Mouse (Mus musculus) CD8-positive naive resting alpha-beta T cell, adult 2 months (primary cell): Measurements from ENCODE around the gene Unc13c.

ENCODE experiments used
- DNase-seq, 2 experiments: peaks; one replicate each; pipeline ENCODE4 v3.0.0; 2022; ENCODE audit warnings: low read depth in 2 of 2, low spot score in 2 of 2

Gene Unc13c

DNA sequence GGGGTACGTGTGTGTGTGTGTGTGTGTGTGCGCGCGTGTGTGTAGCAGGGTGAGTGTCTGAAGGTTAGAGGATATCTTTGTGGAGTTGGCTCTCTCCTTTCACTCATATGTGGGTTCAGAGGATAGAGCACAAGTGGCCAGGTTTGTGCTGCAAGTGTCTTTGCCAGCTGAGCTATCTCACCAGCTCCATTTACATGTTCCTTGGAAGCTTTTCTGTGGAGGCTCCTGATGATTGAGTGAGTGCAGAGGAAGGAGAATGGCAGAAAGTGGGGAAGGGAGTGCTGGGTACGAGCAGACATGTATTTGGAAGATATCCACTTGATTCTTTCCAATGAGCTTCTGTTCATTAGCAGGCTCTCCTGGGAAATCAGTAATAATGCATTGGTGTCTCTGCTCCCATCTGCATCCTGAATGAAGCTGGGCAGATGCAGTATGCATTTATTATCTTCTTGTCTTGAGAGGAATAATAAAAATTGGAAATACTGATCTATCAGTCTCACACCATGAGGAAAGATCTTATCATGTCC, 86.3 kb downstream of the Unc13c start:
- no peak for DNase-seq

DNA sequence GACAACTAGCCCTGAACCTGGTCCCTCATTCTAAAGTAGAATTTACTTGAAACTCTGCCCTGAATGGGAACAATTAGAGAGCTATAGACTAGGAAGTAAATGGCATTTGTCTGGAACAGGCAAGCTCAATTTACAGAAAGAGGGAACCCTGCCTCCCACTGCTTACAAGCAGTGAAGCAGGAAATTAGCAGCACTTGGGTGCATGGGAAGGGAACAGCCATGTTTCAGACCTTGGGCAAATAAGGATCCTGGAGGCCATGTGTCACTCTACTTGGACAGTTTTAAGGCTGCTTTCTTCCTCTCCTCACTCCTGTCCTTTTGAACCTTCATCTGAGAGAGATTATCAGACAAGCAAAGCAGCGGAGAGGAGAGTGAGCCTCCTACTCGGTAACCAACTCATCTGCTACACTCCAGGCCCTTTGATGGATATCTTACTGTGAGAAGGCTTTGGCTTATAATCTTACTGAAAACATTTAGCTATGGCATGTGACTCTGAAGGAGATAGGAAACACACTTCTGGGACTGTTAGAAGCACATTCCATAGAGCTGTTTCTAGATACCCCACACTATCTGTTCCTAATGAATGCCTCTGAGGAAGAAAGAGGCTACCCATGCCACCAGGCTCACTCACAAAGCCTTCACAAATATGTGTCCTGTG, 101.2 kb downstream of the Unc13c start:
- DNase-seq = no peak

DNA sequence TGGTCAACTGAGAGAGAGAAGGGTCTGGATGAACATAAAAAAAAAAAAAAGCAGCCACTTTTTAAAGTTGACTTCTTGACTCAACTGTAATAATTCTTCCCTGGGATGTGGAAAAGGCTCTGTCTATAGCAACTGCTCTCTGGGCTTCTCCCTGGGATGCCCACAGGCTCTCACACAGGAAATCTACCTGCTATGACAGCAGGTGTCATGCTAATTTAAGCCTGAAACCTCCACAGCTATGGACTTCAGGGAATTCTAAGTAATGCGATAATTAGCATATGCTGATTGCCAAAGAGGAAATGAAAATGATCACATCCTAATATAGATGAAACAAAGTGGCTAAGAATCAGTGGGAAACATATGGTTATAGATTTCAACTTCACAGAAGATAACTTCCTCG, 102.1 kb downstream of the Unc13c start:
- no peak for DNase-seq

DNA sequence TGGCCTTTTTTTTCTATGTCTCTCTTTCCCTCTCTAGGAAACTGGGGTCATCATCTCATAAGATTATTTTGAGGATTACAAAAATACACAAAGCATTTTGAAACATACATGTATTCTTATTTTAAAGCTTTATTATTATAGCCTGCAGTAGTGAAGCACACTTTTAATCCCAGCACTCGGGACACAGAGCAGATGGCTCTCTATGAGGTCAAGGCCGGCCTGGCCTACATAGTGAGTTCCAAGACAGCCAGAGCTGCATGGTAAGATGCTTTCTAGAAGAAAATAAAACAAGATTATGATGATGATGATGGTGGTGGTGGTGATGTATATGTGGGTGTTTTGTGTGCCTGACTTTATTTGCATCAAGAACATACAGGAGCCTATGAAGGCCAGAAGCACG, 109.3 kb downstream of the Unc13c start:
- DNase-seq = no peak

DNA sequence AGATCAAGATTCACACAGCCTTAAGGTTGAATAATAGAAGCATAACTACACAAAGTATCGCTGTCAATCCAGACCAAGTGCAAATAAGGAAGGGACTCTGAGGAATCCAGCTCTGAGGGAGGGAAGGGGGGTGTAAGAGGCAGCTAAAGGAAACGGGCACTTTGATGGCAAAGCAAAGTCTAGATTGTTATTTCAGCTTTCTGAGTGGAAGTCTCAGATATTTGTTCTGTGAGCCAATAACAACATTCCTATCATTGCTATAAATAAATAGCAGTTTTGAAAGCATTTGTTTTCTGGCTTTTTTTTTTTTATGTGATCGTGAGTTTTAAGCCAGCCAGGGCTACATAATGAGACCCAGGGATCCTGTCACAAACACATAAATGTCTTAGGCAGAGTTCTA, 114.5 kb downstream of the Unc13c start:
- DNase-seq = no peak

DNA sequence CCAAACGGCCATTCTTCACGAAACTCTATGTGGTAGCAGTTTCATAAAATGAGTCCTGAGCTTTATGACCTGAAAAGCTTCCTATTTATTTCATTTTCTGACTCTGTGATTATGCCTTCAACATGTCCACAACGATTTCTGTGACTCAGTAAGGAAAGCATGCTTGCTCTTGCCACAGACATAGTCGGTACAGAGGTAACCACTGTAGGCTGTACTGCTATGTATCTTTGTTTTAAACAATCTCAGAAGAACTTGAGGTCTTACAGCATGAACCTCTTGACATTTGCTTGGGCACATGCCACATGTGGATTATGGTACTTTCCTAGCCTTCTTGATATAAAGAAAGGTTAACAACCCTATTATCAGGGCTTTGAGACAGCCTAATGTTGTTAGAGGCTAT, 162.1 kb downstream of the Unc13c start:
- DNase-seq = no peak

DNA sequence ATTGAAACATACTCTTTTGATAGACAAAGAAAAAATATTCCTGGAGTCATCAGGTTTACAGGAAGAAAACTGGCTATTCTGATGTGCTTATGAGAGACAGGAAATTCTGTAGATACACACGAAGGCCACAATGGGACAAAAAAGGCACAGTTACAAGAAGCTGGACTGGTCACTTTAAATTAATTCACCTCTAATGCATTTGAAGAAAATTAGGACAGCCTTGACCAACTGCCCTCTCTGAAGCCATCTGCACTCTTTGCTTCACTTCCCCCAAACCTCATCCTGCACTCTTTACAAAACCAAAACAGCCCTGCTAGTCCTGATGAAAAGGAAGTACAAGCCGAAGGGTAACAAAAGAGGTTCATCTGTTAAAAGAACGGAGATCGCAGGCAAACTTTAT, 194.2 kb downstream of the Unc13c start:
- DNase-seq = no peak

DNA sequence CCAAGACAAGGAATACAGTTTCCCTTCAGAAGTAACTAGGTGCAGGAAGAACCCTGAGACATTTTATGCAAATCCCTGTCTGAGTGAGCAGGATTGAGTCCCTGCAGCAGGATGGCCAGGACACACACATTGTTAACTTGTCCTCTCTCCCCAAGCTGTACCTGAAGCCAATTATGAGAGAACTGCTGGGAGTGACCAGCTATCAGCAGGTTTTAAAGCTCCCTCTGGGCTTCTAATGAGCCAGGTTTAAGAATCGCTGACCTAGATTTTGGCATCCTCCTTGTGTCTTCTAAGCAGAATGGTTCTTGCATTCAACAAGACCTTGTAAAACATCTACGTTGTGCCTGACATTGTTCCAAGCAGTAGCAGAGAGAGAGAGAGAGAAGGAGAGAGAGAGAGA, 213.6 kb downstream of the Unc13c start:
- no peak for DNase-seq

DNA sequence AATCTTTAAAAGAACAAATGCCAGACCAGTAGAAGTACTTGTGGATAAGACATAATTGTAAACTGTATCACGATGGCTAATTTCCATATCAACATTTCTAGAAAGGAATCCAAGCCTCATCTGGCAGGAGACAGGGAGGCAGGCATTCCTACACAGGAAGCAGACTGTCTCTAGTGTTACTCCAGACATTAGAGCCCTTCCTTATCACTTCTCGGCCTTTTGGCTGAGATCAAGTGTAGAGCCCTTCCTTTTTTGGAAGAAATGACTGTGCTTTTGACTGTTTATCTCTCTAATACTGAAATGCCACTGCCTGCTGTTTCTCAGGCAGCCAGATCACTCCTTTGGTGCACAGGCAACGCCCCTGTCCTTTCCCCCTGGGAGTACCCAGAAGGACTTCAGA, 215.3 kb downstream of the Unc13c start:
- DNase-seq = no peak

DNA sequence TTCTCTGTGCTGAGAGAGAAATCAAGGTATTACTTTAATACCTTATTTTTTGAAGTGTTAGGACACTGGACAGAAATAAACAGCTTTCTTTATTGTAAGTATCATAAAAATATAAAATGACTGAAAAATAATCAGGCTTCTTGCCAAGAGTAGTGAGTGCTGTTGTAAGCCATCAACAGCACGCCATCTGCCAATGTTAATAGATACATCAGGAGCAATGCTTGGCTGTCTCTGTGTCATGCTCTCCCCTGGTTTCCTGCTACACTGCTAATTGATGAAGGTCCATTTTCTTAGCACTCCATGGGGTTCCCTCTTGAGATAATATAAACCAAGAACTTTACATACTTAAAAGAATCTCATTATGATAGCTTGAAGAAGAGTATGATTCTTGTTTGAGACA, 217.4 kb downstream of the Unc13c start:
- DNase-seq = no peak

DNA sequence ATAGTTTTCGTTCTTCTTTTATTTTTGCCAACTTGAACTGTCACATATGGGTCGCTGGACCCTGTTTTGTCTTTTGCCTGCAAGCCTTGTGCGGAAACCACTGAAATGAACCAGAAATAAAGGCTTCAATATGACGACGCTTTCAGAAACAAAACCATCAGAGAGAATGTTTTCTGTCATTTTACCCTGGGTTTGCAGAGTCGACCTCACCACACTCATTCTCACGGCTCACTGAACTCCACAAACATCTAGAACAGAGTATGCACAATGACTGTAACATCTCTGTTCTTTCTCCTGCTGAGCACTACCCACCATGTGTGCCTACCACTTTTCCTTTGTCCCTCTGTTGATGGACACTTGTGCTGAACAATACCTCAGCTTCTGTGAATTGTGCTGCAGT, 234.3 kb downstream of the Unc13c start:
- no peak for DNase-seq

DNA sequence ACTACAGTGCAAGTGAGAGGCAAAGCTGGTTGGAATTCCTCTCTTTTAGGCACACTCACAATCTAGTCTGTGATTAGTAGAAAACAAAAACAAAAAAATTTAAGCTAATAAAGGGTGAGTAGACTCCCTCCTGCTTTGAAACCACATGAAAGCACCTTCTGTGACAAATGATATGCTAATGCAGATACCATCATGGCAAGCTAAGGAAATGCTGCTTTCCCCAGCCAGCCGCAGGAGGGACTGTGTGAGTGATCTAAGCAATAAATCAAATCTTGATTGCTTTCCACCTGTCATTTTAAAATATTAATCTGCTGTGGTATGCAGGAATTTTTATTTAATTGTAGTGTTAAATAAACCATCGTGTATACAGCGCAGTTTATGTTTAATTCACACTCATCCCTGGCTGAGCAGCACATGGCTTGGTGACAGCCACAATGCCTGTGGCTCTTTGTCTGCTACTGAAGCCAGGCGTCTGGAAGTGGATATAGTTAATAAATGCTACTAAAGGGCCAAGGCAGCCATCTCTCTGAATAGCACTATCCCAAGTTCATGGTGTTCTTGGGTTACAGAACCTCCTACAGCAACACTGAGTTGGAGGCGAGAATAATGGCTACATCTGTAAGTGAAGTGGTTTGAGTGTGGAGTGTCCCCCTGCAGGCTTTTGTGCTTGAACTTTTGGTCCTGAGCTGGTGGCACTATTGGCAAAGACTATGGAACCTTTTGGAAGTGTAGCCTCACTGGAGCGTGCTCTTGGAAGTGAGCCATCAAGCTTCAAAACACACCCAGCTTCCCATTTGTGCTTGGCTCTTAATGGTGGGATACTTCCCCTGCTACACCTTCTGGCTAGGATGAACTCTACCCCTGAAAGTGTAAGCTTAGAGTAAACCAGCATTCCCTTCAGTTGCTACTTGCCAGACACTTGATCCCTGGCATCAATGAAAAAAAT, 242.8 kb downstream of the Unc13c start:
- no peak for DNase-seq

DNA sequence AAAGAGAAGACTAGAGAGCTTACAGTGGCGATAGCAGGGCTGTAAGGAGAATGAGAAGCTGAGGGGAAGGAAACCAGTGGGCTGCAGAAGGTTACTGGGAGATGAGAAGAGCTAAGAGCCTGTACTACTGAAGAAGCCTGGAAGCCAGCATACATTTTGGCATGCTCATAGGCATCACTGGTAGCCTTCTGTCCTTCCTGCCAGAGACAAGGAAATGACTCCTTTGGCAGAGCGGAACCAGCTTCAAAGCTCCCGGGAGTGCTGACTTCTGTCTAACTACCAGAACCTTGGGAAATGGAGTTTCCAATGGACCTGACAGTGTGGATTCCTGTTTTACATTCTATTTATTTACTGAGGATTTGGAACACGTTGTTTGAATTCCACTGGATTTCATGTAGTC, 244.0 kb downstream of the Unc13c start:
- DNase-seq = no peak

DNA sequence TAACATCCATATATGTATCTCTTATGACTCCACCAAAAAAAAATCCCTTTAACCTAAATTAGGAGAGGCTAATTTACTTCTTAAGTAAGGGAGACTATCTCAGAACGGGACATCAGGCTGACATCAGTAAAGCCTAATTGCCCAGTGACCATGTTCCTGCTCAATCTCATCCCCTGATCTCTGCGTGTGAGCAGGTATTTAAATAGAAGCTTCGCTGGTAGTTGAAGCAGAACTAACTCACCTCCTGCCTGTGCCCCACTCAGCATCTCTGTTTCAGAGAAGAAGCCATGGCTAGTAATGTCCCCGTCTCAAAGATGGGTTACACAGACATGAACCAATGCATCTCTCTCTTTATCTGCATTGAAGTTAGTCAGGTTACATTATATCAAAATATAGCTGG, 255.3 kb downstream of the Unc13c start:
- DNase-seq = no peak

DNA sequence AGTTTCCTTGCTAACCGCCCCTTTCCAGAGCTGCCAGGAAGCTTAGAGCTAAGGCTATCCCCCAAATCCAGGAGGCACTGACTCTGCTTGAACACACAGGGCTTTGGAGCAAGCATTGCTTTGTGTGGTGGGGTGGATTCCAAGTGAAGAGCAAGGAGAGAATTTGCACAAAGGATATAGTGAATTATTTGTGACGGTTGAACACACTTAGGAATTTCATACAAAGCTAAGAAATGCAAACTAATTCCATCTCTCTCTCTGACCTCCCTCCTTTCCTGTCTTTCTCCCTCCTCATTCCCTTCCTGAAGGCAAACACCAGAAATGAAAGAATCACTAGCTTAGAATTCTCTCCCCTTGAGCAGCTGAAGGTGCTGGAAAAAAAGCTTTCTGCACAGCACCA, 271.7 kb downstream of the Unc13c start:
- DNase-seq = no peak

DNA sequence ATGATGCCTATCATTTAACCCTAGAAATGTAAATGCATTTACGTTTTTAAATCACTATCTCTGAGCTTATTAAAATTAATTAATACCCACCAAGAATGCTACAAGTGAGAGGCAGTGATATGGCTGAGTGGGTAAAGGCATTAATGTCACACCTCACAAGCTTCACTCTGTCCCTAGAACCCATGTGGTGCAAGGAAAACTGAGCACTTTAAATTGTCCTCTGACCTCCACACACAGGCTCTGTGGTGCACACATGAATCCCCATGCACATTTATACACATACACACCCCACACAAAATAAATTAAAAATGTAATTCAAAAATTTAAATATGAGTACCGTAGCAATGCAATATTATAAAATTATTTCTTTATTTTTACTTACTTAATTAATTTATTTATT, 287.2 kb downstream of the Unc13c start:
- no peak for DNase-seq

DNA sequence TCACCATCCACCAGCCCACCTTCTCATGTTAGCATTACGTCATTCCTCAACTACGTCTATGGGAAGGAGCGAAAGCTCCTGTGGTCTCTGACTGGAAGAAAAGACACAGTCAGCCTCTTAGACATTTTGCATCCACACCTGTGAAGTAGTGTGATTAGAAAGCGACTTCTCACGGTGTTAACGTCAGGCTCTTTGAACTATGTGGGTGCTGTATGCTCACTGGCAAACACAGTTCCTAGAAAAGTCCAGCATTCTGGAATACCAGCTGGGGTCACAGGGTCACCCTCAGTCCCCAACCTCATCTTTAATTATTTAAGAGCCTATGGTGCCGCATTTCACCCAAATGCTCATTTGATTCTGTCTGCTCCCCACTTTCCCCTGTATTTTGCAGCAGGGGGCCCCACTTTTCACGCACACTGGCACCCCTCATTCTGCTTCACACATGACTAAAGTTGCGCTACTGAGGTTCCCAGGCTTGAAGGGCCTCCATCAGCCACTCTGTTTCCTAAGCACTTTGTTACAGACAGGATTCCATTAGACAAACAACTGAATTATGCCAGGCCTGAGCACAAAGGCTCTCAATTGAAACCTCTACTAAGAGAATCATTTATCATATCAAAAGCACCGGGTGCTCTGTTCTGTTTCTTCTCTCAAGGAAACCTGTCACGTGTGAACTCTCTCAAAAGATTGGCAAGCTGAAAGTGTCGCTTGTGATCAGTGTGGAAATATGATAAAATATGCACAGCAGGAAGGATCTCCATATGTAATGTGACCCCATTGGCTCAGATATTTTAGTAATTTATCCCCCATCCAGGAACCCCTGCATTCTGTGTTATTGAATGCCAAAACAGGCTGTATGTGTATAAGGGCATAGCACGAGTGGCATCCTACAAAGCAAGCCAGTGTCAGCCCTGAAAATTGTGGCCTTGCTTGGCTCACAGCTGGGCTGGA, 287.9 kb downstream of the Unc13c start:
- no peak for DNase-seq

DNA sequence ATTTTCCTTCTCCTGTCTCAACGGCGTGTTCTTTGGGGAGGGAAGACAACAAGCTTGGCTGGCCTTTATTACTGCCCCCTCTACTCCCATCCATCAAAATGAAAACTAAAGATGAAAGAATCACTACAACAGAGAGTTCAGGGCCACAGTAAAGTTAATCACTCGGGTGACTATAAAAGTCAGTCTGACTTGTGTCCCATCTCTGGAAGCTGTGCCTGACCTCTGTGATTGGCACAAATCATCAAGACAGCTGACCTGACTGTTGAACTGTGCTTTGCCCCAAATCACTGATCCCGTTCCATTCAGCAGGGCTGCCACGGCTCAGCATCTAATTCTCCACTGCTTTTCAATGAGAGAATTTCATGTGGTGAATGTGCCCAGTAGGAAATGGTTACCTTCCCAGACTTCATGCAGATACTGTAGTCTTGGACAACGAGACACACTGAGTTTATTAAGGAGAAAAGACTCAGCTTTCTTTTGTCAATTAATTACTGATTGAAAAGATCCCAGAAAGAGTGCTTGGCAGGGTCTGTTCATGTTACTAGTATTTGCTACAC, 297.0 kb downstream of the Unc13c start:
- DNase-seq = no peak

DNA sequence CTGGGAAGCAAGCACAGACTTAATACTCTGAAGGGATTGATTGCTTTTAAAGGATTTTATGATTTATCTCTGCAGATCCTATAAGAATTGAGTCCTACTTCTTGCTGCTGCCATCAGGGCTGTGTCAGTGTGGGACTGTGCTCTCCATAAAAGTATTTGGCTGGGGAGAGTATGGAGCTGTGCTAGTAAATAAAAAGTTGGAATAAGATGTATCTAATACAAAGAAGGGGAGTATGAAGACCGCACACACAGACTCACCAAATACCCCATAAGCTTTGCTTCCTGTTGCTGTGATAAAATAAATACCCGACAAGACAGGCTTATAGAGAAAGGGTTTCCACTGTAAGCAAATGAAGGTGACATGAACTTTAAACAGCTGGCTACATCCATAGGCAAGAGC, 298.7 kb downstream of the Unc13c start:
- DNase-seq = no peak

DNA sequence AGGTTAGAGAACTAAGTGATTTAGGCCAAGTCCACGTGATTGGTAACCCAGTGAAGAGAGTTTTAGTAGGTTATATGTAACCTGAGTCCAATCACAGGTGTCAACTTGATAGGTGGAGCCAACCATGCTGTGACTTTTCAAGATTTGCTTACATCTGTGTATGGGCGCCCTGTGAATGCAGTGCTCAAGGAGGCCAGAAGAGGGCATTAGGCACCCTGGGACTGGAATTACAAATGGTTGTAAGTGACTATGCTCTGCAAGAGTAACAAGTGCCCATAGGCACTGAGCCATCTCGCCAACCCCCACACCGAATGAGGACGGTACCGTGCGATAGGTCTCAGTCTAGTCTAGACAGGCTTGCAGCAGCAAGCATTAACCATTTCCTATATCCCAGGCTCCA, 305.9 kb downstream of the Unc13c start:
- DNase-seq = no peak

DNA sequence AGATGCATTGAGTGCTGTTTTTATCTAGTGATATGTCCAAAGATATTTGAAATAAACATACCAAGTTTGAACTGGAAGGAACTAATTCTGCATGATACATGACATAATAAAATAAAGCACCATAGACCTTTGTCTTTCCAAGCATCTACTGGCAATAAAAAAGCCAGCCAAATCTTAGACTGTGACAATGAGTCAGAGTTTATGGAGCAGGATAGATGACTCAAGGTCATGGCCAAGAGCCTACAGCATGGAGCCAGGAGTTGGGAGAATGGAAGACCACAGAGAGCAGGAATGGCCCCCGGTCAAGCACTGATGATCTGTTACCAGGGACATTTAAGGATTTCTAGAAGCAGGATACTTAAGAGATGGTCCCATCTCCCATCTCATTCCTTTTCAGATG, 319.7 kb downstream of the Unc13c start:
- DNase-seq = no peak
